Mouse (Mus musculus) forelimb bud, embryonic 11.5 days (tissue): ENCODE data around the gene Galnt10.

Source experiments
- DNase-seq: peaks from one replicate; pipeline ENCODE4 v3.0.0-alpha.2; 2012; ENCODE audit warnings: low read depth, low spot score

Galnt10 gene

GRCm38 (mm10) chr11:57827915-57828545 lies 182.8 kb downstream of the Galnt10 start:
- DNase-seq: no peak

- DNase-seq: no peak
These were observed 184.0 kb downstream of the Galnt10 start for GRCm38 (mm10) chr11:57828955-57829870.

GRCm38 (mm10) chr11:57829871-57830775 lies 184.9 kb downstream of the Galnt10 start:
- DNase-seq: no peak

GRCm38 (mm10) chr11:57831281-57831781 lies 186.1 kb downstream of the Galnt10 start:
- no peak for DNase-seq

GRCm38 (mm10) chr11:57831861-57832260 lies 186.6 kb downstream of the Galnt10 start:
- DNase-seq: no peak

- DNase-seq: no peak
These were observed 187.4 kb downstream of the Galnt10 start, which contains the start of gene Hand1 for GRCm38 (mm10) chr11:57832552-57833201. Gene Hand1 (minus strand): TSS chr11:57832818.

- DNase-seq: no peak
These were observed 188.2 kb downstream of the Galnt10 start for GRCm38 (mm10) chr11:57833296-57833977.

- DNase-seq: no peak
These were observed 188.8 kb downstream of the Galnt10 start for GRCm38 (mm10) chr11:57834031-57834430.

- no peak for DNase-seq
These were observed 190.1 kb downstream of the Galnt10 start for GRCm38 (mm10) chr11:57835331-57835730.

GRCm38 (mm10) chr11:57835931-57836330 lies 190.7 kb downstream of the Galnt10 start:
- DNase-seq: no peak

GRCm38 (mm10) chr11:57836401-57836800 lies 191.2 kb downstream of the Galnt10 start:
- DNase-seq: no peak
